Mouse (Mus musculus) spleen, adult 2 months (tissue): ENCODE measurements at regions not wholly inside any gene's neighbourhood (a gene's known extent, or its start where the extent isn't known, plus 50 kb on each side); places are given as distances from the start of the nearest gene placed in this dataset.

Source experiments
- CTCF ChIP-seq: fragments of 200-500 bp; IDR thresholded peaks from 2 replicates; pipeline ENCODE4 v1.5.1; 2011; ENCODE audit warnings: mild to moderate bottlenecking, inconsistent platforms; ENCODE audit not compliant: insufficient read depth, insufficient read length, insufficient replicate concordance; ENCODE audit errors: extremely low read depth
- POLR2A ChIP-seq: fragments of 200-500 bp; IDR thresholded peaks from 2 replicates; pipeline ENCODE4 v1.6.1; 2011; ENCODE audit warnings: low read depth, low read length, inconsistent platforms

DNA sequence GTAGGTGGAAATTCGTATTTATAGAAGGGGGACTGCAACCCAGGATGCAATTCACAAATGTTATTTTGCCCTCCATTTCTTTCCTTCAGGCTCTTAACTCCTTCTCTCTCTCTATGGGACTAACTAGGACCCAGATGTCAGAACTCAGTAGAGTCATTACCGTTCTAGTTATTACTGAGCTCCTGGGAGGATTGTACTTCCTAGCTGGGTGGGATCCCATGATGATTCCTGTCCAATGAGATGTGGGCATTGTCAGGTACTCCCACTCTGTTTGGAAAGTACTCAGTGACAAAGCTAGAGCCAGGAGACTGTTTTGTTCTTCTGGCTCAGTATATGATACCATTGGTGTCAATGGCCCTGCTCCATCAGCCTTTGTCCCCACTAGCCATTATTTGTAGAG is 178.1 kb upstream of the C9orf72 start:
- no peak for TF ChIP-seq CTCF
- TF ChIP-seq POLR2A = no peak
